Mouse (Mus musculus): ENCODE measurements at regions not wholly inside any gene's neighbourhood (a gene's known extent, or its start where the extent isn't known, plus 50 kb on each side); places are given as distances from the start of the nearest gene placed in this dataset.

GRCm38 (mm10) chr9:72166084-72166483, 54.4 kb upstream of the Tcf12 start:
- Histone ChIP-seq H3K4me1 (ENCODE audit: control insufficient read depth, insufficient read depth, low read length) (peaks cover 3% of the 10 kb centered on the region; the same call in 1 of the 2 replicates), H3K9ac (ENCODE audit: low read depth, low read length) (no peak overlapping the region), H3K27me3 (replicated peaks; ENCODE audit: control insufficient read depth, insufficient read depth, low read length) (no peaks in the 10 kb centered on the region), H3K4me3 (ENCODE audit: low read length) (no peak overlapping the region), H3K4me2 (ENCODE audit: low read depth, low read length) (no peak overlapping the region), H3K9me3 (ENCODE audit: control insufficient read depth, low read length) (no peaks in the 10 kb centered on the region), H3K27ac (ENCODE audit: low read length) (no peak overlapping the region), H3K36me3 (ENCODE audit: control insufficient read depth, insufficient read depth, low read length) (no peaks in the 10 kb centered on the region)
- ATAC-seq: no peak
- 83% methylated on average over 5 of the region's 5 CpGs for WGBS

- H3K27ac ChIP-seq (ENCODE audit: low read length): no peak overlapping the region
- H3K4me1 ChIP-seq (ENCODE audit: control insufficient read depth, insufficient read depth, low read length): peaks cover 3% of the 10 kb centered on the region; the same call in 1 of the 2 replicates
- no peak overlapping the region for H3K4me3 ChIP-seq (ENCODE audit: low read length)
- 80% methylated on average over 5 of the region's 5 CpGs for WGBS
- H3K9ac ChIP-seq (ENCODE audit: low read depth, low read length): no peak overlapping the region
- ATAC-seq: no peak
- H3K9me3 ChIP-seq (ENCODE audit: control insufficient read depth, low read length): no peaks in the 10 kb centered on the region
- H3K4me2 ChIP-seq (ENCODE audit: low read depth, low read length): no peak overlapping the region
- H3K27me3 ChIP-seq (replicated peaks; ENCODE audit: control insufficient read depth, insufficient read depth, low read length): no peaks in the 10 kb centered on the region
- H3K36me3 ChIP-seq (ENCODE audit: control insufficient read depth, insufficient read depth, low read length): no peaks in the 10 kb centered on the region
Measured at GRCm38 (mm10) chr9:72166611-72167010, 54.9 kb upstream of the Tcf12 start.

- Histone ChIP-seq H3K36me3 (ENCODE audit: control insufficient read depth, insufficient read depth, low read length) (no peaks in the 10 kb centered on the region), H3K9ac (ENCODE audit: low read depth, low read length) (no peak overlapping the region), H3K4me1 (ENCODE audit: control insufficient read depth, insufficient read depth, low read length) (peaks cover 3% of the 10 kb centered on the region; the same call in 1 of the 2 replicates), H3K27ac (ENCODE audit: low read length) (no peak overlapping the region), H3K4me3 (ENCODE audit: low read length) (no peak overlapping the region), H3K4me2 (ENCODE audit: low read depth, low read length) (peak overlapping the region; percentile 35), H3K27me3 (replicated peaks; ENCODE audit: control insufficient read depth, insufficient read depth, low read length) (no peaks in the 10 kb centered on the region), H3K9me3 (ENCODE audit: control insufficient read depth, low read length) (no peaks in the 10 kb centered on the region)
- ATAC-seq: peak; percentile 46
- 45% methylated on average over 5 of the region's 5 CpGs for WGBS
Measured at GRCm38 (mm10) chr9:72169231-72169630, 57.6 kb upstream of the Tcf12 start.

GRCm38 (mm10) chr9:72169728-72170188, 58.1 kb upstream of the Tcf12 start:
- Histone ChIP-seq H3K4me3 (ENCODE audit: low read length) (peak overlapping the region; percentile 18), H3K36me3 (ENCODE audit: control insufficient read depth, insufficient read depth, low read length) (no peaks in the 10 kb centered on the region), H3K27ac (ENCODE audit: low read length) (no peak overlapping the region), H3K9me3 (ENCODE audit: control insufficient read depth, low read length) (no peaks in the 10 kb centered on the region), H3K4me1 (ENCODE audit: control insufficient read depth, insufficient read depth, low read length) (peaks cover 3% of the 10 kb centered on the region; the same call in 1 of the 2 replicates), H3K4me2 (ENCODE audit: low read depth, low read length) (peak overlapping the region; percentile 35), H3K27me3 (replicated peaks; ENCODE audit: control insufficient read depth, insufficient read depth, low read length) (no peaks in the 10 kb centered on the region), H3K9ac (ENCODE audit: low read depth, low read length) (peak overlapping the region; percentile 7)
- WGBS: 6% methylated on average over 12 of the region's 12 CpGs
- ATAC-seq: peak; percentile 84

GRCm38 (mm10) chr9:72170235-72170634, 58.6 kb upstream of the Tcf12 start:
- WGBS: 9% methylated on average over 9 of the region's 9 CpGs
- Histone ChIP-seq H3K36me3 (ENCODE audit: control insufficient read depth, insufficient read depth, low read length) (no peaks in the 10 kb centered on the region), H3K27me3 (replicated peaks; ENCODE audit: control insufficient read depth, insufficient read depth, low read length) (no peaks in the 10 kb centered on the region), H3K4me3 (ENCODE audit: low read length) (peak overlapping the region; percentile 18), H3K4me2 (ENCODE audit: low read depth, low read length) (peak overlapping the region; percentile 35), H3K9me3 (ENCODE audit: control insufficient read depth, low read length) (no peaks in the 10 kb centered on the region), H3K27ac (ENCODE audit: low read length) (no peak overlapping the region), H3K9ac (ENCODE audit: low read depth, low read length) (peak overlapping the region; percentile 7; the same call in 1 of the 2 replicates), H3K4me1 (ENCODE audit: control insufficient read depth, insufficient read depth, low read length) (peaks cover 3% of the 10 kb centered on the region; the same call in 1 of the 2 replicates)
- peak; percentile 56; the same call in 1 of the 2 replicates for ATAC-seq

GRCm38 (mm10) chr9:72172331-72172730, 60.7 kb upstream of the Tcf12 start:
- WGBS: 94% methylated on average over 1 of the region's 1 CpGs
- no peaks in the 10 kb centered on the region for H3K27me3 ChIP-seq (replicated peaks; ENCODE audit: control insufficient read depth, insufficient read depth, low read length)
- ATAC-seq: no peak
- H3K36me3 ChIP-seq (ENCODE audit: control insufficient read depth, insufficient read depth, low read length): no peaks in the 10 kb centered on the region
- H3K4me1 ChIP-seq (ENCODE audit: control insufficient read depth, insufficient read depth, low read length): peaks cover 3% of the 10 kb centered on the region; the same call in 1 of the 2 replicates
- no peak overlapping the region for H3K4me2 ChIP-seq (ENCODE audit: low read depth, low read length)
- H3K9me3 ChIP-seq (ENCODE audit: control insufficient read depth, low read length): no peaks in the 10 kb centered on the region
- H3K4me3 ChIP-seq (ENCODE audit: low read length): no peak overlapping the region
- H3K27ac ChIP-seq (ENCODE audit: low read length): no peak overlapping the region
- no peak overlapping the region for H3K9ac ChIP-seq (ENCODE audit: low read depth, low read length)

GRCm38 (mm10) chr9:72180972-72181371, 69.3 kb upstream of the Tcf12 start:
- Histone ChIP-seq H3K9ac (ENCODE audit: low read depth, low read length) (no peak overlapping the region), H3K4me3 (ENCODE audit: low read length) (no peak overlapping the region), H3K27ac (ENCODE audit: low read length) (no peak overlapping the region), H3K4me1 (ENCODE audit: control insufficient read depth, insufficient read depth, low read length) (no peaks in the 10 kb centered on the region), H3K4me2 (ENCODE audit: low read depth, low read length) (no peak overlapping the region), H3K36me3 (ENCODE audit: control insufficient read depth, insufficient read depth, low read length) (no peaks in the 10 kb centered on the region), H3K9me3 (ENCODE audit: control insufficient read depth, low read length) (no peaks in the 10 kb centered on the region), H3K27me3 (replicated peaks; ENCODE audit: control insufficient read depth, insufficient read depth, low read length) (no peaks in the 10 kb centered on the region)
- 73% methylated on average over 6 of the region's 6 CpGs for WGBS
- no peak for ATAC-seq

DNA sequence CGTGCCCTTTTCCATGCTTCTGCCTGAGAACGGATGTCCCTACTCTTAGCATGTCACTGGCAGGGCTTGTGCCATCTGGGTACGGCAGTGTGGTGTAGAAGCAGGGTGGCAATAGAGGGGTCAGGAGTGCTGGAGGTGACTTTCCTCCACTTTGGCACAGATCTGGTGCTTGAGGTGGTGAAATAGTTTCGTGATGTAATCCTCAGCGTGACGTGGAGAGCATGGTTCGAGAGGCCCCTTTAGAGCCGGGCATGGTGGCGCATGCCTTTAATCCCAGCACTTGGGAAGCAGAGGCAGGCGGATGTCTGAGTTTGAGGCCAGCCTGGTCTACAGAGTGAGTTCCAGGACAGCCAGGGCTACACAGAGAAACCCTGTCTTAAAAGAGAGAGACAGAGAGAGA, 71.7 kb upstream of the Tcf12 start:
- 95% methylated on average over 10 of the region's 10 CpGs for WGBS
- no peak for ATAC-seq
- H3K36me3 ChIP-seq (ENCODE audit: control insufficient read depth, insufficient read depth, low read length): no peaks in the 10 kb centered on the region
- H3K9ac ChIP-seq (ENCODE audit: low read depth, low read length): no peak overlapping the region
- no peak overlapping the region for H3K4me3 ChIP-seq (ENCODE audit: low read length)
- H3K27ac ChIP-seq (ENCODE audit: low read length): no peak overlapping the region
- H3K27me3 ChIP-seq (replicated peaks; ENCODE audit: control insufficient read depth, insufficient read depth, low read length): no peaks in the 10 kb centered on the region
- H3K4me1 ChIP-seq (ENCODE audit: control insufficient read depth, insufficient read depth, low read length): no peaks in the 10 kb centered on the region
- H3K9me3 ChIP-seq (ENCODE audit: control insufficient read depth, low read length): no peaks in the 10 kb centered on the region
- H3K4me2 ChIP-seq (ENCODE audit: low read depth, low read length): no peak overlapping the region

DNA sequence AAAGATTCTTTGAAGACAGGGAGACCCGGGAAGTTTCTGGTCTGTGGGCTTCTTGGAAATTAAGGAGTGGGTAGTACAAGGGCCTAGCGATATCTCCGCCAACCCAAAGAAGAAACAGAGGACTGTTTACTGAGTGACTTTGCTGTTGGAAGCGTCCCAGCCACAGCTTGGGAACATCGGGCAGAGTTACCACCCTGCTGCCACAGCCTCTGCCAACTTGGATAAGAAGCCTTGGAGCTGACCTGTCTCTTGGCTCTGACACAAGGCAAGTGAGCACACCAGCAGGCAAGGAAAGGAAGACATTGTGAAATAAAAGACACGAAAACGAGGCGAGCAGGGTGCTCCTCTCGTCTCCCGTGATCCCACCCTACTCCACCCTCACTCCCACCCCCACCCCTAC, 72.3 kb upstream of the Tcf12 start:
- Histone ChIP-seq H3K4me3 (ENCODE audit: low read length) (no peak overlapping the region), H3K4me1 (ENCODE audit: control insufficient read depth, insufficient read depth, low read length) (no peaks in the 10 kb centered on the region), H3K9ac (ENCODE audit: low read depth, low read length) (no peak overlapping the region), H3K27me3 (replicated peaks; ENCODE audit: control insufficient read depth, insufficient read depth, low read length) (no peaks in the 10 kb centered on the region), H3K4me2 (ENCODE audit: low read depth, low read length) (no peak overlapping the region), H3K9me3 (ENCODE audit: control insufficient read depth, low read length) (no peaks in the 10 kb centered on the region), H3K36me3 (ENCODE audit: control insufficient read depth, insufficient read depth, low read length) (no peaks in the 10 kb centered on the region), H3K27ac (ENCODE audit: low read length) (no peak overlapping the region)
- 76% methylated on average over 10 of the region's 10 CpGs for WGBS
- ATAC-seq: no peak

DNA sequence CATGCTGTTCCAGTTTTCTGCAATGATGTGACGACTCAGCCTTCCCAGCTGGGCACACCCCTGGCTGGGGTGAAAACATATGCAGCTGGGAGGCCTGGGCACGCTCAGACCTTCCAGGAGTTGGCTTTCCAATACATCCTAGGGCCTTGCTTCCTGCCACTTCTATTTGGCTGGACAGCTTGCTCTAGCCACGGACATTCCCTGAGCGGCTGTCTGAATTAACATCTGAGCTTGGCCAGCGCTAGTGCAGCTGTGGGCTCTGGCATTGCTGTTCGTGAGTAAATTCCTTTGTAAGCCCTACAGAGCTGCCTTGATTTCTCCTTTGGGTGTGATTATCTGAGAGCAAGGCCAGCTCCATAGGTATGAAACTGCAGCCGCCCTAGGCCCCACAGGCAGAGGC, 78.2 kb upstream of the Tcf12 start:
- ATAC-seq: no peak
- Histone ChIP-seq H3K9me3 (ENCODE audit: control insufficient read depth, low read length) (no peaks in the 10 kb centered on the region), H3K9ac (ENCODE audit: low read depth, low read length) (no peak overlapping the region), H3K4me2 (ENCODE audit: low read depth, low read length) (no peak overlapping the region), H3K4me3 (ENCODE audit: low read length) (no peak overlapping the region), H3K36me3 (ENCODE audit: control insufficient read depth, insufficient read depth, low read length) (no peaks in the 10 kb centered on the region), H3K27me3 (replicated peaks; ENCODE audit: control insufficient read depth, insufficient read depth, low read length) (no peaks in the 10 kb centered on the region), H3K27ac (ENCODE audit: low read length) (no peak overlapping the region), H3K4me1 (ENCODE audit: control insufficient read depth, insufficient read depth, low read length) (no peaks in the 10 kb centered on the region)
- 82% methylated on average over 7 of the region's 7 CpGs for WGBS
